Mouse (Mus musculus) midbrain, embryonic 15.5 days (tissue): ENCODE results near the gene Htra1. TPM values are rescaled to one million over a fixed set of nuclear protein-coding genes. Genes with fewer than 3 reads are reported as not detected.

Experiments used
- ATAC-seq: fragments of 200-750 bp; cut with Nextera tagmentation; replicated peaks from 2 replicates; pipeline ENCODE4 v1.8.0; 2017; ENCODE audit warnings: moderate TSS enrichment
- H3K27ac ChIP-seq: fragments of 300-500 bp; sonication (generic); 2 replicates; pipeline ENCODE4 v1.5.1; 2015; ENCODE audit warnings: mild to moderate bottlenecking, inconsistent platforms
- H3K27me3 ChIP-seq: fragments of 300-500 bp; sonication (generic); replicated peaks from 2 replicates; pipeline ENCODE4 v1.6.1; 2015; ENCODE audit warnings: inconsistent platforms
- H3K36me3 ChIP-seq: fragments of 300-500 bp; sonication (generic); replicated peaks from 2 replicates; pipeline ENCODE4 v1.6.1; 2015; ENCODE audit warnings: inconsistent platforms
- H3K4me1 ChIP-seq: fragments of 300-500 bp; sonication (generic); 2 replicates; pipeline ENCODE4 v1.6.1; 2015; ENCODE audit warnings: inconsistent platforms
- H3K4me2 ChIP-seq: fragments of 300-500 bp; sonication (generic); 2 replicates; pipeline ENCODE4 v1.6.1; 2015; ENCODE audit warnings: inconsistent platforms, mild to moderate bottlenecking, moderate library complexity
- H3K4me3 ChIP-seq: fragments of 300-500 bp; sonication (generic); 2 replicates; pipeline ENCODE4 v1.5.1; 2015; ENCODE audit warnings: mild to moderate bottlenecking, inconsistent platforms
- H3K9ac ChIP-seq: fragments of 300-500 bp; sonication (generic); 2 replicates; pipeline ENCODE4 v1.6.1; 2015; ENCODE audit warnings: mild to moderate bottlenecking, inconsistent platforms
- H3K9me3 ChIP-seq: fragments of 300-500 bp; sonication (generic); 2 replicates; pipeline ENCODE4 v1.6.1; 2016; ENCODE audit warnings: inconsistent platforms
- WGBS: fragments of 180-500 bp; shearing (Covaris S2); methylation state at CpG from one replicate; pipeline ENCODE4 v1.1.7; 2015; ENCODE audit warnings: mixed read lengths; 5-methylcytosine and 5-hydroxymethylcytosine counted together
- polyA plus RNA-seq: library from polyadenylated mRNA; unstranded; fragments of >200 nt; fragmentation: Nextera tagmentation; extraction: Ambion mirVana; gene quantifications from 2 replicates; pipeline ENCODE4 v1.2.1, GENCODE M21; 2015

Htra1 gene
- polyA plus RNA-seq, 1 experiment from 2014 or later: 15.4 TPM

- WGBS: 89% methylated on average over 13 of the region's 13 CpGs
- no peaks in the 10 kb centered on the region for H3K27me3 ChIP-seq
- no peak overlapping the region for H3K4me3 ChIP-seq
- no peak overlapping the region for H3K9ac ChIP-seq
- H3K36me3 ChIP-seq: no peaks in the 10 kb centered on the region
- H3K4me1 ChIP-seq: no peaks in the 10 kb centered on the region
- no peak overlapping the region for H3K4me2 ChIP-seq
- no peak for ATAC-seq
- no peak overlapping the region for H3K27ac ChIP-seq
- no peaks in the 10 kb centered on the region for H3K9me3 ChIP-seq
These were observed 55.4 kb downstream of the Htra1 start for GRCm38 (mm10) chr7:130991174-130991789.

DNA sequence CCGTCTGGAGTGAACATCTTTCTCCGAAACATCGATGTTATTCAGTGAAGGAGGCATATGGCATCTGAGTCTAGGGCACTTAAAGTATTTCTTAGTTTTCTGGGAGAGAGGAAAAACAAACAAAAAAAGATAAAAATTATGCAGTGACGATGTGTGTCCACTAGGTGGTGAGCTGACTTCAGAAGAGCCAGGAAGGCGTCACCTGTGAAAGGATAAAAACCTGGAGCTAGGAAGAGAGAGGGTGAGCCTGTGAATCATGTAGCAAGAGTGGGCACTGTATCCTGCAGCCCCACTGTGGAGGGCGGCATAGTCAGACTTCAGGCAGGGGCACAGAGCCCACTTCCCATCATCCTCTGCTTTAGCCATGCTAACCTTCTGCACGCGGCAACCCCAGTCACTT is 58.0 kb downstream of the Htra1 start:
- Histone ChIP-seq H3K4me1 (no peaks in the 10 kb centered on the region), H3K4me3 (no peak overlapping the region), H3K27ac (no peak overlapping the region), H3K36me3 (no peaks in the 10 kb centered on the region), H3K9ac (no peak overlapping the region), H3K27me3 (no peaks in the 10 kb centered on the region), H3K4me2 (no peak overlapping the region), H3K9me3 (no peaks in the 10 kb centered on the region)
- WGBS: 55% methylated on average over 8 of the region's 8 CpGs
- ATAC-seq: no peak

DNA sequence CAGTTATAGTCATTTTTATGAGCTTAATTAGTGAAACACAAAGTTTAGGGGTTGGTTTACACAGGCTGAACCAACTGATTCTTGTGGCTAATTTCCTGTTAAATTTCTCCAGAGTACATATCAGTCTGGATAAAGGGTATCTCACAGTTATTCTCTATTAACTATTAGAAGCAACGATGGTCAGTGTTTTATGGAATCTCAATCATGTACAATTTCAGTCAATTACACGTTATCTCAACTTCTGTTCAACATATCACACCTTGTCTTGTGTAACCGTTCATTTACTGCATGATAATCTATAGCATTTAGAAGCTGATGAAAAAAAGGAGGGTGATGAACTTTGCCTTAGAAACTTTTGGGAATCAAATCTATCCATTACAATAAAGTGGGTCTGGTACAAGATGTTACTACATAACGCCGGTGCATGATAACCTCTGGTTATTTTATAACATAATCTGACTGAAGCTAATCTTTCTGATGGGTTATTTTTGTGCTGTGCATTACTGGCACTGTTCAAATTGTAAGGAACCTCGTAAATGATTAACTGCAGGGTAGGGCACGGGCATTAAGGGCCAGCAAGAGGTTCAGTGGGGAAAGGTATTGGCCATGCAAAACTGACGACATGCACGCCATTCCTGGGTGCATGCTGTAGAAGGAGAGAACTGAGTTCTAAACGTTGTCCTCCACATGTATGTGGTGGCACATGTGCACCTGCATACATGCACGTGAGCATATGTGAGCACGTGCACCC is 66.2 kb downstream of the Htra1 start:
- no peak for ATAC-seq
- H3K9ac ChIP-seq: no peak overlapping the region
- H3K36me3 ChIP-seq: no peaks in the 10 kb centered on the region
- 90% methylated on average over 12 of the region's 12 CpGs for WGBS
- H3K9me3 ChIP-seq: 0 out of 2 replicates have a peak, but pooled peaks cover 2% of the 10 kb centered on the region
- no peaks in the 10 kb centered on the region for H3K27me3 ChIP-seq
- no peak overlapping the region for H3K27ac ChIP-seq
- no peaks in the 10 kb centered on the region for H3K4me1 ChIP-seq
- H3K4me2 ChIP-seq: no peak overlapping the region
- no peak overlapping the region for H3K4me3 ChIP-seq

DNA sequence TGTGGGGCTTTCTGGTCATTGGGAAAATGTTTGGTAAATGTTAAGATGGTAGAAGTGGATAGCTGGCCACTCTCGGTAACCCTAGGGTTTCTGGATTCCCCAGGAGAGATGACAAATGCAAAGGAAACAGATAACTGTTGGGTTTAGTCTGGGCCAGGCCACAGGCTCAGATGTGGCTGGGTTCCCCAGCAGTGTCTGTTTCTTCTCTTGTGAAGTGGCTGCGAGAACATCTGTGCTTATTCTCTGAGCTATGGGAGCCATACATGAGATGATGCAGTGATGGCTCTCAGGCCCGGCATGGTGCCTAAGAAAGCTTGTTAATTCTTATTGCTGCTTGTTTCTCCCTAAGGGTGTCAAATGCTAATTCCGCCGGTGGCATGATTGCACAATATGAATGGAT is 68.2 kb downstream of the Htra1 start:
- Histone ChIP-seq H3K4me1 (no peaks in the 10 kb centered on the region), H3K4me3 (no peak overlapping the region), H3K27ac (no peak overlapping the region), H3K27me3 (no peaks in the 10 kb centered on the region), H3K9ac (no peak overlapping the region), H3K9me3 (0 out of 2 replicates have a peak, but pooled peaks cover 7% of the 10 kb centered on the region), H3K4me2 (no peak overlapping the region), H3K36me3 (no peaks in the 10 kb centered on the region)
- WGBS: 87% methylated on average over 5 of the region's 5 CpGs
- ATAC-seq: no peak

GRCm38 (mm10) chr7:131007221-131007620 is 71.3 kb downstream of the Htra1 start:
- no peaks in the 10 kb centered on the region for H3K36me3 ChIP-seq
- H3K27me3 ChIP-seq: no peaks in the 10 kb centered on the region
- ATAC-seq: no peak
- no peak overlapping the region for H3K27ac ChIP-seq
- 100% methylated on average over 2 of the region's 2 CpGs for WGBS
- no peak overlapping the region for H3K4me3 ChIP-seq
- H3K9ac ChIP-seq: no peak overlapping the region
- 0 out of 2 replicates have a peak, but pooled peaks cover 7% of the 10 kb centered on the region for H3K9me3 ChIP-seq
- no peaks in the 10 kb centered on the region for H3K4me1 ChIP-seq
- no peak overlapping the region for H3K4me2 ChIP-seq

GRCm38 (mm10) chr7:131009178-131009577 is 73.3 kb downstream of the Htra1 start:
- WGBS: 88% methylated on average over 5 of the region's 5 CpGs
- no peak overlapping the region for H3K4me3 ChIP-seq
- no peak for ATAC-seq
- H3K4me1 ChIP-seq: no peaks in the 10 kb centered on the region
- no peaks in the 10 kb centered on the region for H3K27me3 ChIP-seq
- H3K4me2 ChIP-seq: no peak overlapping the region
- no peak overlapping the region for H3K27ac ChIP-seq
- H3K36me3 ChIP-seq: no peaks in the 10 kb centered on the region
- no peak overlapping the region for H3K9ac ChIP-seq
- 0 out of 2 replicates have a peak, but pooled peaks cover 7% of the 10 kb centered on the region for H3K9me3 ChIP-seq

DNA sequence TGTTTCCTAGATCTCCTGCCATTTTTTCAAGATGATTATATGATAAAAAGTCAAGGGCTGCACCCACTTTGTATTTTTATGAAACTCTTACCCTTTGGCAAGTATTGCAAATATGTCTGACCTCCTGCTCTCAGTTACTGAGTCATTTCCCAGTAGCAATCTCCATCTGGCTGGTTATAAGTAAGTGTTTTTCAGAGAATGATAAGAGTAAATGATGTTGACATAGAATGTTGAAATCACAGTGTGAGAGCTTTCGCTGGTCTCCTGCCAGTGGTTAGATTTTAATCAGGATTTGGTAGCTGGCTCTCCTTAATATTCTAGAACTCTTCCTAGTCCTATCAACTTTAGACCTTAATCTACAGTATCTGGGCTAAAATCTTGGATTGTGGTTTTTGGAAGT is 76.0 kb downstream of the Htra1 start:
- no peak overlapping the region for H3K9ac ChIP-seq
- no peak overlapping the region for H3K27ac ChIP-seq
- no peak overlapping the region for H3K4me2 ChIP-seq
- H3K27me3 ChIP-seq: no peaks in the 10 kb centered on the region
- no peak overlapping the region for H3K4me3 ChIP-seq
- H3K9me3 ChIP-seq: 0 out of 2 replicates have a peak, but pooled peaks cover 7% of the 10 kb centered on the region
- WGBS: 90% methylated on average over 1 of the region's 1 CpGs
- H3K4me1 ChIP-seq: no peaks in the 10 kb centered on the region
- no peaks in the 10 kb centered on the region for H3K36me3 ChIP-seq
- no peak for ATAC-seq

DNA sequence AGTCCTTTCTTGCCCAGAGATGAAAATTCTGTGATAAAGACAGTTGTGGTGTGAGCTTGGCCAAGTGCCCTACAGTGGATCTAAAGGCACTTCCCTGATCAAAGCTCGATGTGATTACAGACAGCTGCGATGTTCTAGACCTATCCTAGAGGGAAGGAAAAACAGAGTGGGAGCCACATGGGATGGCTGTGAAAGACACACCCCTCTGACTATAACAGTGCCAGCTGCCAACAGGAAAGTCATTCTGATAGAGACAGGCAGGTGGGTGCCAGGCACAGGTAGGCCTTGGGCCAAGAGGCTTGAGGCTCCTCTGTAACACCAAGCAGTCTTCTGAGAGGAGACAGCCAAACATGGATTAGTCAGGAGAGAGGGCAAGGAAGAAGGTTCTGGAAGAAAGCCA is 83.3 kb downstream of the Htra1 start:
- Histone ChIP-seq H3K27me3 (no peaks in the 10 kb centered on the region), H3K9ac (no peak overlapping the region), H3K4me2 (no peak overlapping the region), H3K27ac (no peak overlapping the region), H3K4me3 (no peak overlapping the region), H3K36me3 (no peaks in the 10 kb centered on the region), H3K4me1 (no peaks in the 10 kb centered on the region), H3K9me3 (no peaks in the 10 kb centered on the region)
- ATAC-seq: no peak
- 91% methylated on average over 2 of the region's 2 CpGs for WGBS

DNA sequence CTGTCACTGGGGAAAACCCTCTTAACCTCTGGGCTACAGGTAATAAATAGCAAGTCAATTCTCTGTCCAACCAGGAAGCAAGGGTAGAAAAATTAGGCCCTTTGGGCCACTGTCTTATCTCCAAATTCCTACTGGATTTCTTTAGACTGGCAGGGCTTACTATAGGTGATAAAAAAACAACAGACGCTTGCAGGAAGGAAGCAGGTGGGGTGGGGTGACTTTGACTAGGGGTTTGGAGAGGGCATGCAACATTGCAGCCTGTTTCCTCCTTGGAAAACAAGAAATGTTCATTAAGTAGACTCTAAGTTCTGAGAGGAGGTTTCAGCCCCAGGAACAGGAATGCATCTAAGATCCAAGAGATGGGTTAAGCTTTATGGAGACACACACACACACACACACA is 88.9 kb downstream of the Htra1 start:
- Histone ChIP-seq H3K4me3 (no peak overlapping the region), H3K4me1 (no peaks in the 10 kb centered on the region), H3K9ac (no peak overlapping the region), H3K9me3 (no peaks in the 10 kb centered on the region), H3K27ac (no peak overlapping the region), H3K36me3 (no peaks in the 10 kb centered on the region), H3K27me3 (no peaks in the 10 kb centered on the region), H3K4me2 (no peak overlapping the region)
- WGBS: 83% methylated on average over 1 of the region's 1 CpGs
- no peak for ATAC-seq

- Histone ChIP-seq H3K4me3 (no peak overlapping the region), H3K4me1 (no peaks in the 10 kb centered on the region), H3K27me3 (no peaks in the 10 kb centered on the region), H3K27ac (no peak overlapping the region), H3K36me3 (no peaks in the 10 kb centered on the region), H3K4me2 (no peak overlapping the region), H3K9ac (no peak overlapping the region), H3K9me3 (no peaks in the 10 kb centered on the region)
- 88% methylated on average over 1 of the region's 1 CpGs for WGBS
- no peak for ATAC-seq
These were observed 91.6 kb downstream of the Htra1 start for GRCm38 (mm10) chr7:131027557-131027956.

DNA sequence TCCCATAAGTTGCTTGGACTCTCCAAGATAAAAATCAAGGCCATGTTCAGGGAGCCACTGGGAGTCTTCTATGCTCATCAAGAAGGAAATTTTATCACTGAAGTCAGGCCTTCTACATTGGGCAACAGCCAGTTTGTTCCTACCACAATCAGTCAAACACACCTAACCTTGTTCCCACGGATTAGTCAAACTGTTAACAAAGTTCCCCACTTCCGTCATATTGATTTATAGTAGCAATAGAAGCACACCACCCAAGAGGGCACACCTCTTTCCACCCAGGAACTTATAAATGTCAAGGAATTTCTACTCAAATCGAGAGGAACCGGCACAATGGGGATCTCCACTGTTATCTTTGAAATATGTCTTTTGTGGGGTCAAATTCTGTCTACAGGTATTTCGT is 95.8 kb downstream of the Htra1 start, which contains the start of gene Dmbt1:
TSS of gene Dmbt1 (plus strand) at position 299 of the 400 bp plus-strand sequence.
- 89% methylated on average over 5 of the region's 5 CpGs for WGBS
- no peak for ATAC-seq

More for the DNA sequence above, 95.8 kb downstream of the Htra1 start, which contains the start of gene Dmbt1:
- Histone ChIP-seq H3K4me2 (no peak within 1 kb of the TSS), H3K4me1 (no peaks in the 10 kb centered on the region), H3K9ac (no peak within 1 kb of the TSS), H3K9me3 (no peaks in the 10 kb centered on the region), H3K36me3 (no peaks in the 10 kb centered on the region), H3K27ac (no peak within 1 kb of the TSS), H3K27me3 (no peaks in the 10 kb centered on the region), H3K4me3 (no peak within 1 kb of the TSS)
